Mouse (Mus musculus) spleen, postnatal 10 days (tissue): ENCODE measurements around the gene Chchd1.

Experiments used
- DNase-seq, 2 experiments: peaks; one replicate each; pipeline ENCODE4 v3.0.0; 2021 to 2022; ENCODE audit warnings: low spot score in 2 of 2

Gene Chchd1

DNA sequence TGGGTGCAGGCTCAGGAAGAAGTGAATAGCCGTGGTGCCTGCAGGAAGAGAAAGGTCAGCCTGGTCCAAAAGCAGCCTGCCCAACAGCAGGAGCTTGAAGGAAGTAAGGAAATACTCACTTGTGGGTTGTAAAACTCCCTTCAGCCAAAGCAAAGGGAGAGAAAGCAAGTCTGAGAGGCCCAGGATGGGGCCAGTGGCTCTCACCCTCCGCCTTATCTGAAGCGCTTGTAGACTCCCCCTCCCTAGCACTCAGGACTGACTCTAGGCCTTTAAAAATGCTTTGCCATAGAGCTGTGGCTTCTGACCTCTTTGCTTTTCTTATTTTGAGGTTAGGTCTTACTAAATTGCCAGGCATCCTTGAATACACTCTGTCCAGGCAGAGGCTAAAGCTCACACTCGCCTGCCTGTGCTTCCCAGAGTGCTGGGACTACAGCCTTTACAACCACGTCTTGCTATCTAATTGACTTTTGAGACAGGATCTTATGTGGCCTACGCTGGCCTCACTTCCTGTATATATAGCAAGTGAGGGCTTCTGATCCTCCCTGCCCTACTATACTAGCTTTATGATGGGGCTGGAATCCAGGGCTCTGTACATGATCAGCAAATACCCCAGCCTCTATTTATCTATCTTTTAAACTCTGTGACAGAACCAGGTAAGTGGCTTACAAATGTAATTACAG lies 23.0 kb downstream of the Chchd1 start:
- no peak for DNase-seq

DNA sequence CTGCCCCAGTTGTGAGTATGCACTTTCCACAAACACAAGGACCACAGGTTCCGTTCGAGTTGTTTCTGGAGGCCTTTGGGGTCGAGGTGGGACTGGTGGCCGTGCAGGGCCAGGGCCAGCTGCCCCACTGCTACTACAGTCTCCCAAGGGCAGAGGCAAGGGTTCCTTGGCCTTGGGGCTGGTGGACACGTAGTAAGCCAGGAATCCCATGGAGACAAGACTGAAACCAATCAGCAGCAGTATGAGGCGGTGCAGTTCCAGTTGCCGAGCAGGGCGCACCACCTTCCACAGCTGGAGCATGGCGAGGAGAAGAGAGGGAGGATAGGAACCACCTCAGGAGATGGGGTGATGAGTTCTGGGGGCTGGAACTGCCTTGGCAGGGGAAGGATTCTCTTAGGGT lies 27.1 kb downstream of the Chchd1 start:
- no peak for DNase-seq

DNA sequence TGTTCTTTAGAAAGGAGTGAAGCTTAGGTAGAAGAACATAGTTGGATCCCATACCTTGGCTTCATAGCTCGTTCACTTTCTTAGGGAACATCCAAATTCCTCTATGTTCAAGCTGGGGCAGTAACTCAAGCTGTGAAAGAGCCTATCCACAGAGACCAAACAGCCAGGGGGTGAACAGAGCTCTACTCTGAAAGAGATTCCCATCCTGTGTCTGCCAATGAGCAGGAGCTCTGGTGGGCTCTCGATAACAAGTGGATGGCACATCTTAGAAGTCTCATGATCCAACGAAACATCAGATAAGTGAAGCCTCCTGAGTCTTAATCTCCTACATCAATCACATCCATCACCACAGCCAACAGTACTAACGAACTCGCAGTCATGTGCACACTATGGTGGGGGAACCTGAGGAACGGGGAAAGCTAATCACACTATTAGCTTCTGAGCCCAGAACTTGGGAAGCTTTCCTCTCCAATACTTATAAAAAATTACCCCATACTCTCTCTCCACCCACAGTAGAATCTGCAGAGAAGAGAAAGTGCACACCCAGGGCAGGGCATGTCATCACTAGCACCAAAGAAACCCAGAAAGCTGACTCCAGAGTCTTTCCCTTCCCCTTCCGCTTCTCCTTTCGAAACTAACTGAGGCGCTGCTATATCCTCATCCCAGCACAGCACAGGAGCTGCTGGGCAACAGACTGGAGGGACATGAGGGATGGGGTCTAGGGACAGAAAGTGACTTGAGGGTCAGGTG lies 28.2 kb downstream of the Chchd1 start:
- DNase-seq: no peak

DNA sequence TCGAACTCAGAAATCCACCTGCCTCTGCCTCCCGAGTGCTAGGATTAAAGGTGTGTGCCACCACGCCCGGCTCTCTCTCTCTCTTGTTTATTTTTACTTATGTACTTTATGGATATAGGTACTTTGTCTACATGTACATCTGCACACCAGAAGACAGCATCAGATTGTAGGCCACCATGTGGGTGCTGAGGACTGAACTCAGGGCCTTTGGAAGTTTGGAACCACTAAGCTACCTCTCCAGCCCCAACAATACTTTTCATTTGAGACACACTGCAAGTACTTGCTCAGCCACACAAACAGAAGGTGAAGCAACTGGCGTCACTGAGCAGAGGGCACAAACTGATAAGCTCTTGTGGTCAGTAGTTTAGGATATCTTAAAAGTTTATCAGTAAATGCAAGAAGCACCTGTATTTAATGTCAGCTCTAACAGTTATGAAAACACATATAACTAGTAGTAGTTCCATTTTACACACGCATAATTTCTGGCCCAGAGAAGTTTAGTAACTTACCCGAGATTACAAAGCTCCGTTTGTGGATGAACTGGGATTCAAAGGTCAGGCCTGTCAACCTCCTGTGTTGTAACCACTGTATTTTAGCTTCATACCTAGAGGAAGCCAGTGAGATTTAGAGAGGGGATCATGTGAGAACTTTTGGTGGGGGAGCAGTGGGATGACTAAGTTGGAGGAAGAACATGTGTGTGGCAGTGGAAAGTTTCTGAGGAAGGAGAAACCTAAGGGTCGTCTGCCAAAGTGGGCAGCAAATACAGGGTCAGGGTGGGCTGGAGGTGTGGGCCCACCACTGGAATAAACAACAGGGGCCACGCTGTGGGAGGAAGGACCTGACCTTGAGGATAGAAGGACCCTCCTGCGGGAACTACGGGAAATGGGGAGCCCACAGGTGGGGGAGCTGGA lies 30.5 kb downstream of the Chchd1 start:
- peak; percentile 41 to 50 for DNase-seq

DNA sequence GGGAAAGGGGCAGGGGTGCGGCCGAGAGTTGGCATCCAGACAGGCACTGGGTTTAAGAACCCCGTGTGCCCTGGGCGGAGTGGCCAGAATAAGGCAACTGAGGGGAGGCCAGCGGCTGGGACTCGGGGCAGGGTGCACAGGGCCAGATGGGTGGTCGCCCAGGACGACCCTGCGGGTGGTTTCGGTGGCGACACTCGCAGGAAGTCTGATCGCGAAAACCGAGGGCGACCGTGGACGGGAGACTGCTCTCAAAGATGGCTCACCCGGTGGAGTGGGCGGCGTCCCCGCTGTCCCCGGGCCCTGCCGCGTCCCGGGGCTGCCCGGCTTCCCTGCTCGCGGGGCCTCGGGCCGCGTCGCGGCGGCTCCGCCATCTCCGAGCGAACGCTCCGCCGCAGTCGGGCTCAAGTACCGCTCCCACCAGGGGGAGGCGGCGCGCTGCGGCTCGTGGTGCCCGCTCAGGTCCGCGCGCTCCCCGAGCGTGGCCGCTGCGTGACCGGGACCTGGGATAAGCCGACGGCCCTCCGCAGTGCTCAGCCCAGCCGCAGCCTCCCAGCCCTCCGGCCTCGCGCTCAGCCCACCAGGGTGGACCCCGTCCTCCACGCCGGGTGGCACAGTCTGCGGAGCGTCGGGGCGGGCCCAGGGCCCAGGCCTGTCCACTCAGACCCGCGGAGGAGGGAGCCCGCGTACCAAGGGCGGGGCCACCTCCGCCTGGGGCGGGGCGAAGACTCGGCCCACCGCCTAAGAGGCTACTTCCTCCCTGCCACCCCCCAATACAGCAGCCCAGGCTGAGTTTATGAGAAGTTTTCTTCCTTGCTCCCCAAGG lies 31.4 kb downstream of the Chchd1 start, which contains the start of gene Ndst2:
Gene Ndst2 (minus strand): TSS at position 611 of the 823 bp plus-strand sequence.
- peak; percentile 91 to 94 for DNase-seq

DNA sequence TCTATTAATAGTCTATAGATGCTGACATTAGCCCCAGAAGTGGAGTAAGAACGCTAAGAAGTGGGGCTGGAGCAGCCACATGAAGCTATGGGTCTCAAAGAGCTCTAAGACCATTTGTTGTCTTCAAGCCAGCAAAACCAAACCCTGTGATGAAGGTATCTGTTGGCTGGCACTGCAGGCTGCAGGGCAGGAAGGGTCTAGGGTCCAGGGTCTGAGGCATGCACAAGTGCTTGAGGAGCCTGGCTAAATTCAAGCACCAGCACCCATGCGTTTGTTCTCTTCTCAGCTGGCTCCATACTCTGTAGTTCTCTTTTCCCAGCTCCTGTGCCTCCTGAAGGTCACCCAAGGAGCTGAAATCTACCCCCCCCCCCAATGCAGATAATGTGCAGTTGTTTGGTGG lies 32.2 kb downstream of the Chchd1 start:
- no peak for DNase-seq

- DNase-seq: no peak
Observed at GRCm38 (mm10) chr14:20735892-20736390, 33.1 kb downstream of the Chchd1 start.

- peak; percentile 59 to 78 for DNase-seq
Observed at GRCm38 (mm10) chr14:20737306-20737705, 34.5 kb downstream of the Chchd1 start.

DNA sequence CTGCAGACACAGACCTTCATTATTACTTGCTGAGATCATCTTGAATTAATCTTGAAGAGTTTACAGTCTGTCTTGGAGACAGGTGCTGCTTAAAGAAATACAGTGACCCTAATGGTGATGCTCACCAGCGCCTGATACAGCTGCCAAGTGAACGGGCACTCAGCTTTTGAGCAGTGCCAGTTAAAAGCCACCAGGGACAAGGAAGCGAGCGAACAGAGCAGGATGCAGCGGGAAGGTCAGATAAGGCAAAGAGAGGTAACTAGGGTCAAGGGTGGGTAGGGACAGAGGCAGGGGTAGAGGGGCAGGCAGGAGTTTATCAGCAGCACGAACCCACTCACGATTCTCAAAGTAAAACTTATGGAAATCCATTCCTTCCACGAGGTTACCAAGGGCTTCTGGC lies 35.7 kb downstream of the Chchd1 start:
- no peak for DNase-seq

DNA sequence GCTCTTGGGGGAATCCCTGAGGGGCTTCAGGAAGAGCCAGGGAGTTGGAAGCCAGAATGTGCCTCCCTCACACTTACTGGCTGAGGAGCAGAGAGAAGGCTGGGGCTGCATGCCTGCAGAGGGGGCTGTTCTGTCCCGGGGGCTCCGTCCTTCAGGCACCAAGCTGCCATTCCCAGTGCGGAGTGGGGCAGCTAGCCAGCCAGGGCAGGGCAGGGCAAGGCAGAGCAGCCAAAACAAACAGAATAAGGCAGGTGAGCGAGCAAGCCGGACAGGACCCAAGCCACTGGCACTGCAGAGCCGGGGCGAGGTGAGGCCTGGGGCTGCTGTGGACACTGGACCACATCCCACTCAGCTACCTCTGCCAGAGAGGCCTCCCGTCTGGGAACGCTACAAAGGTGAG lies 38.5 kb downstream of the Chchd1 start:
- DNase-seq: no peak

- DNase-seq: no peak
Observed at GRCm38 (mm10) chr14:20743614-20744013, 40.8 kb downstream of the Chchd1 start.

- DNase-seq: no peak
Observed at GRCm38 (mm10) chr14:20746935-20747334, 44.1 kb downstream of the Chchd1 start.

GRCm38 (mm10) chr14:20748388-20748787 lies 45.6 kb downstream of the Chchd1 start:
- no peak for DNase-seq

DNA sequence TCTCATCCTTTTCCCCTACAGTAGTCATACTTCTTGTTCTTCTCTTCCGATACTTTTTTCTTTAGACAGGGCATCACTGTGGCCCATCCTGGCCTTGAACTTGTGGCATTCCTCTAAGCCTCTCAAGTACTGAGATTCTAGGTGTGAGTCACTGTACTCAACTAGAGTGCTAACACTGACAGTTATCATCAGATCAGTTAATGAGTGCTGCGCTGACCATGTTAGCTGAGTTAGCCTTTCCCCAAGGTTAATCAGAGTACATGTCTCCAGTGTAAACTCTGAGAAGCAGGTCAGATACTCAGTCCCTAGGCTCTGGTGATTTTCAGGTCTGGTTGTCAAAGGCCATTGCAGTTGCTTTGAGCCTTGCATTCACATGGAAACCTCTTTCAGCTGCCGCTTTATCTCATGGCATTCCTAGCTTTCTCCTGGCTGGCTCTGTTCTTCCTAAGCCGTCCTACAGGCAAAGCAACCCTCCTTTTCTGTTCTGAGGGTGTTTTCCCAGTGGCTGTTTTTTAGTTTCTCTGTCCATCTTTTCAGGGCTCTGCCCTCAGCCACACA lies 46.8 kb downstream of the Chchd1 start:
- DNase-seq: no peak

GRCm38 (mm10) chr14:20750503-20750902 lies 47.7 kb downstream of the Chchd1 start:
- DNase-seq: no peak

DNA sequence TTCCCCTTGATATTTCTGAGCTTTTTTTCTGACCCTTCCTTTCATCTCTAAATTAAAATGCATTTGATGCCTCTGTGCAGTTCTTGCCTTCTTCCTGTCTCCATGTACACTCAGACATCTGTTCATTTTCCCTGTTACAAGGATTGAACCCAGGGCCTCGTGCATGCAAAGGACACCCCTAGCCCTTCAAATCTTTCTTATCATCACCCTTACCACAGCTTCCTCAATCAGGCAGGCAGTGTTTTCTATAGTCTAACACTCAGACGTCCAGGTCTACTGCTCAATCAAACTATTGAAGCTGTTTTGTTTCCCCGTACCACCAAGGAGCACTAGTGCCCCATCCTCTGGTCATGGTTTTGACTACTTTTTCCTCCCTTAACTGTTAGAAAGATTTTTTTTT lies 51.0 kb downstream of the Chchd1 start:
- DNase-seq: no peak
